Mouse (Mus musculus) thymus, adult 2 months (tissue): ENCODE measurements around the gene Asb12. TPM values are rescaled to one million over a fixed set of nuclear protein-coding genes. Genes with fewer than 3 reads are reported as not detected.
A peak's percentile ranks its signal among the peaks of the same experiment; 100 is the strongest.

Experiments used
- DNase-seq: peaks from one replicate; pipeline ENCODE4 v3.0.0; 2021
- H3K27ac ChIP-seq: fragments of 200-500 bp; 2 replicates; pipeline ENCODE4 v1.5.1; 2012; ENCODE audit warnings: low read length, control low read depth; ENCODE audit not compliant: control insufficient read depth, insufficient read depth
- H3K27me3 ChIP-seq: fragments of 200-500 bp; 2 replicates; pipeline ENCODE4 v1.6.1; 2012; ENCODE audit warnings: mild to moderate bottlenecking, low read length, moderate library complexity, mixed read lengths; ENCODE audit not compliant: control insufficient read depth, insufficient read depth
- H3K36me3 ChIP-seq: fragments of 200-500 bp; 2 replicates; pipeline ENCODE4 v1.6.1; 2012; ENCODE audit warnings: mild to moderate bottlenecking, low read length, moderate library complexity; ENCODE audit not compliant: control insufficient read depth, insufficient read depth
- H3K4me1 ChIP-seq: fragments of 200-500 bp; replicated peaks from 2 replicates; pipeline ENCODE4 v1.6.1; 2012; ENCODE audit warnings: low read length; ENCODE audit not compliant: control insufficient read depth, insufficient read depth
- H3K4me3 ChIP-seq: fragments of 200-500 bp; 2 replicates; pipeline ENCODE4 v1.5.1; 2012; ENCODE audit warnings: mild to moderate bottlenecking, low read length, control low read depth, moderate library complexity; ENCODE audit not compliant: control insufficient read depth, insufficient read depth
- CTCF ChIP-seq: fragments of 200-500 bp; IDR thresholded peaks from 2 replicates; pipeline ENCODE4 v1.5.1; 2012; ENCODE audit warnings: mild to moderate bottlenecking, control low read depth, low read length, moderate library complexity, borderline replicate concordance; ENCODE audit not compliant: control insufficient read depth, poor library complexity, insufficient read depth; ENCODE audit errors: extremely low read depth
- POLR2A ChIP-seq: fragments of 200-500 bp; IDR thresholded peaks from 2 replicates; pipeline ENCODE4 v1.6.1; 2012; ENCODE audit warnings: mild to moderate bottlenecking, low read length, control low read depth, moderate library complexity; ENCODE audit not compliant: control insufficient read depth, poor library complexity, insufficient read depth; ENCODE audit errors: extremely low read depth
- WGBS: fragments of 180-500 bp; shearing (Covaris S2); methylation state at CpG from one replicate; pipeline ENCODE4 v1.1.7; 2018; 5-methylcytosine and 5-hydroxymethylcytosine counted together
- polyA plus RNA-seq: library from polyadenylated mRNA; depleted of rRNA; stranded (reverse); fragments of >200 nt; gene quantifications from 2 replicates; pipeline ENCODE4 v1.2.3, GENCODE M21; 2012

Asb12 gene
- polyA plus RNA-seq, 1 experiment, result 0.44 TPM

- Histone ChIP-seq H3K36me3 (no peaks in the 10 kb centered on the region), H3K4me1 (peaks cover 10% of the 10 kb centered on the region), H3K4me3 (no peak overlapping the region), H3K27me3 (no peaks in the 10 kb centered on the region), H3K27ac (no peak overlapping the region)
- TF ChIP-seq CTCF (no peak), POLR2A (no peak)
- DNase-seq, result no peak
- WGBS, result 97% methylated on average over 2 of the region's 2 CpGs
These were observed 111.9 kb downstream of the Asb12 start for GRCm38 (mm10) chrX:95445866-95446265.

- no peak for DNase-seq
- H3K4me1 ChIP-seq, result peaks cover 10% of the 10 kb centered on the region
These were observed 112.6 kb downstream of the Asb12 start for GRCm38 (mm10) chrX:95445141-95445540.

GRCm38 (mm10) chrX:95444776-95445111, 113.0 kb downstream of the Asb12 start, which contains the start of gene Amer1:
Amer1 (minus strand) TSS chrX:95444872.
- Histone ChIP-seq H3K4me3 (peak within 1 kb of the TSS; percentile 92), H3K27ac (peak within 1 kb of the TSS; percentile 46; the same call in 1 of the 2 replicates), H3K36me3 (no peaks in the 10 kb centered on the region), H3K4me1 (peaks cover 10% of the 10 kb centered on the region), H3K27me3 (no peaks in the 10 kb centered on the region)
- peak; percentile 90 for DNase-seq
- whole genome bisulfite sequencing, result 1% methylated on average over 19 of the region's 19 CpGs
- TF ChIP-seq CTCF, result no peak
- TF ChIP-seq POLR2A, result peak; percentile 30; the same call in 1 of the 2 replicates

More at GRCm38 (mm10) chrX:95445141-95445540, 112.6 kb downstream of the Asb12 start:
- Histone ChIP-seq H3K27me3 (no peaks in the 10 kb centered on the region), H3K27ac (peak overlapping the region; percentile 24; the same call in 1 of the 2 replicates), H3K36me3 (no peaks in the 10 kb centered on the region), H3K4me3 (peak overlapping the region; percentile 92)
- TF ChIP-seq POLR2A (no peak), CTCF (no peak)
- 32% methylated on average over 3 of the region's 3 CpGs for WGBS

- DNase-seq, result peak; percentile 51
- Histone ChIP-seq H3K27ac (peak overlapping the region; percentile 46; the same call in 1 of the 2 replicates), H3K4me3 (peak overlapping the region; percentile 92), H3K4me1 (peaks cover 10% of the 10 kb centered on the region), H3K36me3 (no peaks in the 10 kb centered on the region), H3K27me3 (no peaks in the 10 kb centered on the region)
- no peak for TF ChIP-seq CTCF
- TF ChIP-seq POLR2A, result no peak
- WGBS, result 2% methylated on average over 42 of the region's 42 CpGs
These were observed 113.7 kb downstream of the Asb12 start for GRCm38 (mm10) chrX:95443898-95444775.

- WGBS, result 72% methylated on average over 12 of the region's 12 CpGs
These were observed 114.4 kb downstream of the Asb12 start for GRCm38 (mm10) chrX:95443390-95443789.

GRCm38 (mm10) chrX:95442261-95442660, 115.5 kb downstream of the Asb12 start:
- Histone ChIP-seq H3K36me3 (no peaks in the 10 kb centered on the region), H3K4me1 (peaks cover 10% of the 10 kb centered on the region), H3K27me3 (no peaks in the 10 kb centered on the region), H3K27ac (no peak overlapping the region), H3K4me3 (no peak overlapping the region)
- no peak for DNase-seq
- 76% methylated on average over 1 of the region's 1 CpGs for WGBS
- TF ChIP-seq CTCF (no peak), POLR2A (no peak)

More at GRCm38 (mm10) chrX:95443390-95443789, 114.4 kb downstream of the Asb12 start:
- Histone ChIP-seq H3K4me1 (peaks cover 10% of the 10 kb centered on the region), H3K27ac (no peak overlapping the region), H3K4me3 (no peak overlapping the region), H3K36me3 (no peaks in the 10 kb centered on the region), H3K27me3 (no peaks in the 10 kb centered on the region)
- TF ChIP-seq CTCF (no peak), POLR2A (no peak)
- DNase-seq, result no peak
